Mouse (Mus musculus): ENCODE results near the gene Ap3b1. TPM values are rescaled to one million over a fixed set of nuclear protein-coding genes. Genes with fewer than 3 reads are reported as not detected.

The Ap3b1 gene
- total and polyA plus RNA-seq, 3 experiments: 46.0 to 113 (median 60.7) TPM

DNA sequence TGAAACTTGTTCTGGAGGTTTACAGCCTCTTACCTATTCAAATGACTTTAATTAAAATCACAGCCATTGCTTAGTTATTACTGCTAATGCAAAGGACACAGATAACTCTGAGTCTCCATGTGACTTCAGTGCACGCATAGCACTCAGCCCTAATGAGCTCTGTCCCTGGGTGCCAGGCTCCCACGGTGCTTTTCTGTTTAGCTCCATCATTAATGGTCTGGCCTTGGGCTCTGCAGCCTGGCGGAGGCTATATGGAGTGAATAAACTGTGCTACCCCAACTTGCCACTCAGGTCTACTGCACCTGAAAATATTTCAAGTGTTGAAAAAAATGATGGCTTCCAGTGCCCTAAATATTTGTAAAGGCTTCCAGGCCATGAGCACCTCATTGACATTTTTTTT, 190.8 kb downstream of the Ap3b1 start:
- dilution Hi-C loops (cut with MboI; ENCODE audit: extremely low pct_ligation_motif_present, extremely low pct_unique_long_range_greater_than_20kb, low sequenced_read_pairs): no loop called here

GRCm38 (mm10) chr13:94550037-94550436, 191.3 kb downstream of the Ap3b1 start:
- in situ Hi-C loops (cut with MboI; ENCODE audit: low pct_ligation_motif_present, low pct_unique_long_range_greater_than_20kb, low sequenced_read_pairs): no loop called here
- Histone ChIP-seq H3K4me1 (ENCODE audit: control insufficient read depth in 1 of 2, insufficient read depth in 2 of 2) (no peaks in the 10 kb centered on the region), H3K27ac (ENCODE audit: insufficient read depth, low read depth) (no peak overlapping the region), H3K9me3 (replicated peaks; ENCODE audit: low read length) (no peaks in the 10 kb centered on the region), H3K79me2 (replicated peaks; ENCODE audit: control insufficient read depth, extremely low read depth, insufficient read depth, poor library complexity, severe bottlenecking) (no peaks in the 10 kb centered on the region), H3K27me3 (replicated peaks) (no peaks in the 10 kb centered on the region), H3K9ac (ENCODE audit: insufficient read depth, low read depth) (no peak overlapping the region), H3K4me2 (ENCODE audit: insufficient read depth, low read depth, poor library complexity, severe bottlenecking) (no peak overlapping the region), H3K4me3 (replicated peaks in 1 of 3; ENCODE audit: low read depth in 2 of 3, low read length in 2 of 3, poor library complexity in 1 of 3) (no peak overlapping the region), H3K36me3 (replicated peaks in 1 of 2; ENCODE audit: control insufficient read depth in 1 of 2, insufficient read depth in 1 of 2, low read length in 1 of 2) (peaks cover 18 to 41% of the 10 kb centered on the region in 2 experiments)
- dilution Hi-C loops (cut with MboI; ENCODE audit: extremely low pct_ligation_motif_present, extremely low pct_unique_long_range_greater_than_20kb, low sequenced_read_pairs): no loop called here
- TF ChIP-seq MAX (IDR thresholded peaks at IDR 0.05; ENCODE audit: low read length) (no peak), MAZ (IDR thresholded peaks at IDR 0.05; ENCODE audit: low read depth, low read length) (no peak), RAD21 (IDR thresholded peaks at IDR 0.05; ENCODE audit: low read depth, low read length) (no peak), CHD2 (IDR thresholded peaks at IDR 0.05; ENCODE audit: low read length) (no peak), SIN3A (IDR thresholded peaks at IDR 0.05; ENCODE audit: low read length) (no peak), USF2 (conservative IDR thresholded peaks at IDR 0.05; ENCODE audit: low read depth, low read length) (no peak), TCF12 (IDR thresholded peaks at IDR 0.05; ENCODE audit: low read depth, low read length) (no peak), IRF4 (IDR thresholded peaks at IDR 0.05; ENCODE audit: low read depth, low read length) (no peak)
- DNase-seq (ENCODE audit: extremely low read depth): no peak

More for the DNA sequence above, 190.8 kb downstream of the Ap3b1 start:
- Histone ChIP-seq H3K4me1 (ENCODE audit: control insufficient read depth in 1 of 2, insufficient read depth in 2 of 2) (no peaks in the 10 kb centered on the region), H3K79me2 (replicated peaks; ENCODE audit: control insufficient read depth, extremely low read depth, insufficient read depth, poor library complexity, severe bottlenecking) (no peaks in the 10 kb centered on the region), H3K27me3 (replicated peaks) (no peaks in the 10 kb centered on the region), H3K4me2 (ENCODE audit: insufficient read depth, low read depth, poor library complexity, severe bottlenecking) (no peak overlapping the region), H3K4me3 (replicated peaks in 1 of 3; ENCODE audit: low read depth in 2 of 3, low read length in 2 of 3, poor library complexity in 1 of 3) (no peak overlapping the region), H3K27ac (ENCODE audit: insufficient read depth, low read depth) (no peak overlapping the region), H3K9ac (ENCODE audit: insufficient read depth, low read depth) (no peak overlapping the region), H3K36me3 (replicated peaks in 1 of 2; ENCODE audit: control insufficient read depth in 1 of 2, insufficient read depth in 1 of 2, low read length in 1 of 2) (peaks cover 18 to 44% of the 10 kb centered on the region in 2 experiments), H3K9me3 (replicated peaks; ENCODE audit: low read length) (no peaks in the 10 kb centered on the region)
- in situ Hi-C loops (cut with MboI; ENCODE audit: low pct_ligation_motif_present, low pct_unique_long_range_greater_than_20kb, low sequenced_read_pairs): no loop called here
- no peak for DNase-seq (ENCODE audit: extremely low read depth)
- TF ChIP-seq UBTF (IDR thresholded peaks at IDR 0.05; ENCODE audit: low read depth, low read length): no peak
- TF ChIP-seq MYC (IDR thresholded peaks at IDR 0.05; ENCODE audit: low read depth, low read length): no peak
- no peak for TF ChIP-seq ZC3H11A (IDR thresholded peaks at IDR 0.05; ENCODE audit: low read depth, low read length)
- no peak for TF ChIP-seq CTCF (conservative IDR thresholded peaks at IDR 0.05 in 1 of 2, IDR thresholded peaks at IDR 0.05 in 1 of 2; ENCODE audit: low read depth in 2 of 2, low read length in 2 of 2)
- TF ChIP-seq CHD1 (IDR thresholded peaks at IDR 0.05; ENCODE audit: low read depth, low read length): no peak
- TF ChIP-seq RAD21 (IDR thresholded peaks at IDR 0.05; ENCODE audit: low read depth, low read length): no peak
- TF ChIP-seq PAX5 (IDR thresholded peaks at IDR 0.05; ENCODE audit: low read length): no peak
- no peak for TF ChIP-seq ETS1 (conservative IDR thresholded peaks at IDR 0.05; ENCODE audit: low read depth, low read length)
- TF ChIP-seq EP300 (IDR thresholded peaks at IDR 0.05; ENCODE audit: low read length): no peak
- TF ChIP-seq CHD2 (IDR thresholded peaks at IDR 0.05; ENCODE audit: low read length): no peak
- TF ChIP-seq E2F4 (IDR thresholded peaks at IDR 0.05; ENCODE audit: insufficient replicate concordance, low read depth, low read length): no peak
- no peak for TF ChIP-seq TCF12 (IDR thresholded peaks at IDR 0.05; ENCODE audit: low read depth, low read length)
- TF ChIP-seq ELF1 (IDR thresholded peaks at IDR 0.05; ENCODE audit: low read depth, low read length): no peak
- no peak for TF ChIP-seq USF1 (IDR thresholded peaks at IDR 0.05; ENCODE audit: low read depth, low read length)
- TF ChIP-seq NRF1 (IDR thresholded peaks at IDR 0.05; ENCODE audit: low read depth, low read length): no peak
- no peak for TF ChIP-seq RCOR1 (conservative IDR thresholded peaks at IDR 0.05; ENCODE audit: low read depth, low read length)
- TF ChIP-seq MAX (IDR thresholded peaks at IDR 0.05; ENCODE audit: low read length): no peak
